Mouse (Mus musculus): ENCODE measurements around the gene Spaca4. TPM values are rescaled to one million over a fixed set of nuclear protein-coding genes. Genes with fewer than 3 reads are reported as not detected.

Gene Spaca4
- polyA plus RNA-seq, 1 experiment from 2014 or later, result not detected

DNA sequence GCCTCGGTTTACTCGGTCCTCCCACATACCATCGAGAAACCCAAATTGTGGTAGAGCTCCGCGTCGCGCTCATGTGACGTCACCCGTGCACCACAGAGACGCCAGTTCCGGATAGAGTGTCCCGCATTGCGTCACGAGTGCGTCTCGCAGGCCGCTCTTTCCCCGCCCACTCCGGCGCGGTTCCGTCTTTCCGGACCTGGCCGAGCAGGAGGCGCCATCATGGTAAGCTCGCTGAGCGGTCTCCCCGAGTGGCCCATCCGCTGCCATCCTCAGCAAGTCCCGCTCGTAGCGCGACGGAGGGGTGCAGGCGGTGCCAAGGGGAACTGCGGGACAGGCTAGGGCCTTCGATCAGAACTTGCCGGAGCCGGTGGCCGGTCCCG lies 7.7 kb downstream of the Spaca4 start, which contains the start of gene Sphk2:
TSS of gene Sphk2 (minus strand) at position 85 of the 380 bp plus-strand sequence.
- H3K4me1 ChIP-seq, result peaks cover 60% of the 10 kb centered on the region
- WGBS, result under 1% methylated on average over 41 of the region's 41 CpGs

GRCm38 (mm10) chr7:45716952-45717917 lies 8.4 kb downstream of the Spaca4 start:
- H3K4me1 ChIP-seq, result peaks cover 66% of the 10 kb centered on the region
- peak overlapping the region; percentile 73 for H3K4me3 ChIP-seq
- no peaks in the 10 kb centered on the region for H3K9me3 ChIP-seq
- H3K27ac ChIP-seq, result peak overlapping the region; percentile 95
- peak overlapping the region; percentile 72 for H3K9ac ChIP-seq
- 0 out of 2 replicates have a peak, but pooled peaks have one; percentile 2 for ATAC-seq (ENCODE audit: insufficient number of reproducible peaks, low FRiP score, low TSS enrichment, low read depth)
- 8% methylated on average over 31 of the region's 31 CpGs for WGBS
- H3K4me2 ChIP-seq, result peak overlapping the region; percentile 90
- H3K36me3 ChIP-seq, result peaks cover 50% of the 10 kb centered on the region
- no peaks in the 10 kb centered on the region for H3K27me3 ChIP-seq

More for the DNA sequence above, 7.7 kb downstream of the Spaca4 start, which contains the start of gene Sphk2:
- Histone ChIP-seq H3K4me3 (peak within 1 kb of the TSS; percentile 73), H3K27ac (peak within 1 kb of the TSS; percentile 95), H3K4me2 (peak within 1 kb of the TSS; percentile 90), H3K27me3 (no peaks in the 10 kb centered on the region), H3K36me3 (peaks cover 50% of the 10 kb centered on the region), H3K9ac (peak within 1 kb of the TSS; percentile 90), H3K9me3 (no peaks in the 10 kb centered on the region)
- ATAC-seq (ENCODE audit: insufficient number of reproducible peaks, low FRiP score, low TSS enrichment, low read depth), result peak; percentile 81

DNA sequence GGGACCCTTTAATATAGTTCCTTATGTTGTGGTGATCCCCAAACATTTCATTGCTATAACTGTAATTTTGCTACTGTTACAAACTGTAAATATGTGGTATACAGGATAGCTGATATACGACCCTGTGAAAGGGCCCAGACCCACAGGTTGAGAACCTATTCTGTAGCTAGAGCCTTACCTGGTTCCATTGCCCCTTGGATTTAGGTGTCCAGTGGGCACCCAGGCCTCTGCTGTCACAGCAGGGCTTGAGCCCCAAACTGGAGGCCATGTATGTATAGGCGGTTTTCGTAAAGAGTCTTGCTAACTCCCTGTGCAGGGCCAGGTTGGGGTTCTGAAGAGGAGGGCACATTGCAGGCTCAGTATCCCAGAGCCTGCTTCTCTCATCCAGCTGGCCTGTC lies 9.2 kb downstream of the Spaca4 start:
- H3K27me3 ChIP-seq, result no peaks in the 10 kb centered on the region
- ATAC-seq (ENCODE audit: insufficient number of reproducible peaks, low FRiP score, low TSS enrichment, low read depth), result no peak
- H3K36me3 ChIP-seq, result peaks cover 50% of the 10 kb centered on the region
- H3K9me3 ChIP-seq, result no peaks in the 10 kb centered on the region
- H3K9ac ChIP-seq, result no peak overlapping the region
- H3K4me1 ChIP-seq, result peaks cover 67% of the 10 kb centered on the region
- peak overlapping the region; percentile 90 for H3K4me2 ChIP-seq
- no peak overlapping the region for H3K27ac ChIP-seq
- WGBS, result 82% methylated on average over 3 of the region's 3 CpGs
- peak overlapping the region; percentile 73 for H3K4me3 ChIP-seq

- ATAC-seq (ENCODE audit: insufficient number of reproducible peaks, low FRiP score, low TSS enrichment, low read depth), result no peak
- WGBS, result 81% methylated on average over 19 of the region's 19 CpGs
- no peaks in the 10 kb centered on the region for H3K27me3 ChIP-seq
- peak overlapping the region; percentile 8; the same call in 1 of the 2 replicates for H3K9ac ChIP-seq
- H3K27ac ChIP-seq, result peak overlapping the region; percentile 77
- H3K4me3 ChIP-seq, result peak overlapping the region; percentile 73
- H3K36me3 ChIP-seq, result peaks cover 50% of the 10 kb centered on the region
- peaks cover 64% of the 10 kb centered on the region for H3K4me1 ChIP-seq
- H3K9me3 ChIP-seq, result no peaks in the 10 kb centered on the region
- peak overlapping the region; percentile 90 for H3K4me2 ChIP-seq
These were observed 9.7 kb downstream of the Spaca4 start for GRCm38 (mm10) chr7:45715741-45716459.

- H3K4me1 ChIP-seq, result peaks cover 59% of the 10 kb centered on the region
These were observed 10.4 kb downstream of the Spaca4 start, which contains the start of gene Rpl18 for GRCm38 (mm10) chr7:45715090-45715708. Rpl18 (plus strand) TSS chr7:45715457.

DNA sequence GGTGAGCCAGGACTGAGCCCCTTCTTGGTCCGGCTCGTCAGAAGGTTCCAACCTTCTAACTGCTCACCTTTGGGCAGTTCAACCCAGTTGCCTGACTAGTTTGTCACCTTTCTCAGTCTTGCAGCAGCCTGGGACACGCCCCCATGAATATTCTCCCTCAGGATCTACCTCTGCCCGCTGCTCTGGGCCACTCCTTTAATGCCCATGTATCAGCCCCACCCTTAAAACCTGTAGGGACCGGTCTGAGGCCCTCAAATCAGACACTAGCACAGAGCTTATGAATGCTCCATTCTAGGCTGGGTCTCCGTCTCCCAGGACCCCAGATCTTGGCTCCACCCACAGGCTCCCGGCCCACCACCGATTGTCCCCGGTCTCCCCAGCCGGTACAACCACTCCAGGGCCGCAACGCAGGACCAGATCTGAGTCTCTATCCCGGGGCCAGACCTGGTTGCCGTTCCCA lies 11.0 kb downstream of the Spaca4 start:
- Histone ChIP-seq H3K4me3 (peak overlapping the region; percentile 73), H3K27me3 (no peaks in the 10 kb centered on the region), H3K4me1 (peaks cover 54% of the 10 kb centered on the region), H3K9ac (peak overlapping the region; percentile 68), H3K27ac (peak overlapping the region; percentile 77), H3K9me3 (no peaks in the 10 kb centered on the region), H3K36me3 (peaks cover 49% of the 10 kb centered on the region), H3K4me2 (peak overlapping the region; percentile 90)
- 7% methylated on average over 14 of the region's 14 CpGs for WGBS
- peak; percentile 16; the same call in 1 of the 2 replicates for ATAC-seq (ENCODE audit: insufficient number of reproducible peaks, low FRiP score, low TSS enrichment, low read depth)

More at GRCm38 (mm10) chr7:45715090-45715708, 10.4 kb downstream of the Spaca4 start, which contains the start of gene Rpl18:
- peak; percentile 90 for ATAC-seq (ENCODE audit: insufficient number of reproducible peaks, low FRiP score, low TSS enrichment, low read depth)
- H3K27ac ChIP-seq, result peak within 1 kb of the TSS; percentile 77
- WGBS, result 7% methylated on average over 34 of the region's 34 CpGs
- no peaks in the 10 kb centered on the region for H3K27me3 ChIP-seq
- H3K9me3 ChIP-seq, result no peaks in the 10 kb centered on the region
- peak within 1 kb of the TSS; percentile 90 for H3K4me2 ChIP-seq
- H3K36me3 ChIP-seq, result peaks cover 50% of the 10 kb centered on the region
- peak within 1 kb of the TSS; percentile 68 for H3K9ac ChIP-seq
- peak within 1 kb of the TSS; percentile 73 for H3K4me3 ChIP-seq

DNA sequence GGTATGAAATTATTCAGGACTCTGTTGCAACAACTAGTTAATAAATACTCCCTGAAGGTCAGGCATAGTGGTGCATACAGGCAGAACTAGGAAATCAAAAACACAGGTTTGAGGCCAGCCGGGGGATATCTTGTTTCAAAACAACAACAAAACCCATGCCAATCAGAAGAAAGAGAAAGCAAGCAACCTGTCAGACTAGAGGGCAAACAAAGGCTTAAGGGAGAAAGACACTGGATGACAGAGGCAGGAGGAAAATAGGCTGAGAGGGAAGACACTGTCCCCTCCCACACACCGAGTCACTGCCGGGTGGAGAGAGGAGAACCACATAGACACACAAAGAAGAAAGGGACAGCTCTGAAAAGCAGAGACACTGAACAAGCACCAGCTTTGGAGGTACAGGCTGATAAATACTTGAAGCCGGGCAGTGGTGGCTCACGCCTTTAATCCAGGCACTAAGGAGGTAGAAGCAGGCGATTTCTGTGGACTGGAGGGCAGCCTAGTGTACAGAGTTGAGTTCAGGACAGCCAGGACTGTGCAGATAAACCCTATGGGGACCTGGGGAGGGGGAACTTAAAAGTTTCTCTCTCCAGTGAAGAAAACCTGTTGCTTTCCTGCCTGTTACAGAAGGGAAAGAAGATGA lies 11.6 kb downstream of the Spaca4 start:
- ATAC-seq (ENCODE audit: insufficient number of reproducible peaks, low FRiP score, low TSS enrichment, low read depth), result no peak
- Histone ChIP-seq H3K36me3 (peaks cover 47% of the 10 kb centered on the region), H3K4me3 (peak overlapping the region; percentile 73), H3K27ac (peak overlapping the region; percentile 77; the same call in 1 of the 2 replicates), H3K4me2 (peak overlapping the region; percentile 90), H3K4me1 (peaks cover 48% of the 10 kb centered on the region), H3K9me3 (no peaks in the 10 kb centered on the region), H3K9ac (no peak overlapping the region; the same call in 1 of the 2 replicates), H3K27me3 (no peaks in the 10 kb centered on the region)
- 83% methylated on average over 6 of the region's 6 CpGs for WGBS

- 92% methylated on average over 16 of the region's 16 CpGs for WGBS
- Histone ChIP-seq H3K36me3 (peaks cover 45% of the 10 kb centered on the region), H3K4me1 (peaks cover 50% of the 10 kb centered on the region), H3K9ac (no peak overlapping the region), H3K4me2 (no peak overlapping the region), H3K27ac (no peak overlapping the region), H3K27me3 (no peaks in the 10 kb centered on the region), H3K9me3 (no peaks in the 10 kb centered on the region), H3K4me3 (no peak overlapping the region)
- no peak for ATAC-seq (ENCODE audit: insufficient number of reproducible peaks, low FRiP score, low TSS enrichment, low read depth)
These were observed 12.2 kb downstream of the Spaca4 start for GRCm38 (mm10) chr7:45713396-45713795.

- no peak overlapping the region for H3K4me2 ChIP-seq
- peaks cover 45% of the 10 kb centered on the region for H3K36me3 ChIP-seq
- H3K27me3 ChIP-seq, result no peaks in the 10 kb centered on the region
- no peaks in the 10 kb centered on the region for H3K9me3 ChIP-seq
- H3K9ac ChIP-seq, result no peak overlapping the region
- H3K27ac ChIP-seq, result no peak overlapping the region
- WGBS, result 81% methylated on average over 21 of the region's 21 CpGs
- ATAC-seq (ENCODE audit: insufficient number of reproducible peaks, low FRiP score, low TSS enrichment, low read depth), result no peak
- H3K4me1 ChIP-seq, result peaks cover 62% of the 10 kb centered on the region
- 0 out of 2 replicates have a peak overlapping the region, but pooled peaks have one; percentile 7 for H3K4me3 ChIP-seq
These were observed 13.4 kb downstream of the Spaca4 start for GRCm38 (mm10) chr7:45712022-45712757.

- Histone ChIP-seq H3K27ac (no peak overlapping the region), H3K27me3 (no peaks in the 10 kb centered on the region), H3K36me3 (peaks cover 45% of the 10 kb centered on the region), H3K9me3 (no peaks in the 10 kb centered on the region), H3K9ac (no peak overlapping the region), H3K4me2 (no peak overlapping the region), H3K4me3 (no peak overlapping the region), H3K4me1 (peaks cover 62% of the 10 kb centered on the region)
- no peak for ATAC-seq (ENCODE audit: insufficient number of reproducible peaks, low FRiP score, low TSS enrichment, low read depth)
- 88% methylated on average over 24 of the region's 24 CpGs for WGBS
These were observed 14.1 kb downstream of the Spaca4 start for GRCm38 (mm10) chr7:45711316-45712021.
